Mouse (Mus musculus): ENCODE data around the gene Tssk1. TPM values are rescaled to one million over a fixed set of nuclear protein-coding genes. Genes with fewer than 3 reads are reported as not detected.

The Tssk1 gene
- polyA plus RNA-seq, 1 experiment from 2014 or later: 0.06 TPM

DNA sequence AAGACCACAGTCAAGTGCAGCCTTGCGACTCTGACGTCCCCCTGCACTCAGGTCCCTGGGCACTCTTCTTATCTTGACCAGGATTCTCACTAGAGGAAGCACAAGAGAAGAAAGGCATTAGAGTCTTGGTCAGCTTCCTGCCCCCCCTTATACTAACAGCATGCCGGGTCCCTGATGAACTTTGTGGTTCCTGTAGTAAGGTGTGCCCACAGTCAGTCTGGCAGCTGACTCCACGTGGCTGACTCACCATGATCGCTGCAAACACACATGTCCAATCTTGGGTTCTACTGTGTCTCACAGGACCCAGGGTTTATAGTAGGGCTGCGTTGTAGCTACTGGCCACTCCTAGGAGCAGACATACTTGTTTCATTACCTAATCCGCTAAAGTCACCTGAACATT is 44.2 kb downstream of the Tssk1 start:
- Histone ChIP-seq H3K4me1 (replicated peaks; ENCODE audit: control insufficient read depth, insufficient read depth) (no peaks in the 10 kb centered on the region), H3K27me3 (ENCODE audit: control insufficient read depth, insufficient read depth, low read length) (no peaks in the 10 kb centered on the region), H3K36me3 (ENCODE audit: control insufficient read depth, insufficient read depth, low read length) (no peaks in the 10 kb centered on the region), H3K27ac (replicated peaks) (peak overlapping the region; percentile 83), H3K9ac (ENCODE audit: low read length) (no peak overlapping the region; the same call in 1 of the 2 replicates), H3K4me2 (replicated peaks; ENCODE audit: low read depth) (no peak overlapping the region), H3K9me3 (ENCODE audit: control insufficient read depth, low read length) (no peaks in the 10 kb centered on the region), H3K4me3 (ENCODE audit: low read depth, low read length) (no peak overlapping the region)
- DNase-seq (ENCODE audit: low spot score) (peak; percentile 79), ATAC-seq (ENCODE audit: low FRiP score, low TSS enrichment) (peak; percentile 87)
- 47% methylated on average over 7 of the region's 7 CpGs for WGBS
- TF ChIP-seq CTCF (IDR thresholded peaks at IDR 0.05; ENCODE audit: low read depth) (no peak), EP300 (optimal IDR thresholded peaks at IDR 0.05) (no peak)

DNA sequence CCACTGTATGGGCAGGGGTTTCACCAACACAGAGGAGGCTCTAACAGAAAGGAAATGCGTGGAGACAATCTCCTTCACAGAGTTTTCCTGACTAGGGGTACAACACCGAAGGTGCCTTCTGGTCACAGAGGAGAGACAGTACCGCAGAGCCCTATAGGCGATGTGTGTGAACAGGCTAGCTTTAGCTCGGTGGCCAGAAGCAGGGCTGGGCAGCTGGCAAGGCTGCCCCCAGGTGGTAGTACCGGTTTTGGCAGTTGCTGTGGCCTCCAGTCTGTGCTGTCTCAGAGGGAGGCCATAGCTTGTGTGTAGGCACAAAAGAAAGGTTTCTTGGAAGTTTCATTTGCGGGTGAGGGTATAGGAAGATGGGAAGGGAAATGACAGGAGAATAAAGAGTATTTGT is 44.8 kb downstream of the Tssk1 start:
- 0 out of 2 replicates have a peak overlapping the region, but pooled peaks have one; percentile 13 for H3K9ac ChIP-seq (ENCODE audit: low read length)
- no peak for TF ChIP-seq EP300 (optimal IDR thresholded peaks at IDR 0.05)
- TF ChIP-seq CTCF (IDR thresholded peaks at IDR 0.05; ENCODE audit: low read depth): peak; percentile 85
- no peaks in the 10 kb centered on the region for H3K27me3 ChIP-seq (ENCODE audit: control insufficient read depth, insufficient read depth, low read length)
- peak; percentile 91 for ATAC-seq (ENCODE audit: low FRiP score, low TSS enrichment)
- H3K4me1 ChIP-seq (replicated peaks; ENCODE audit: control insufficient read depth, insufficient read depth): no peaks in the 10 kb centered on the region
- no peak overlapping the region for H3K4me3 ChIP-seq (ENCODE audit: low read depth, low read length)
- H3K27ac ChIP-seq (replicated peaks): peak overlapping the region; percentile 83
- DNase-seq (ENCODE audit: low spot score): peak; percentile 91
- H3K4me2 ChIP-seq (replicated peaks; ENCODE audit: low read depth): peak overlapping the region; percentile 27; the same call in 1 of the 2 replicates
- no peaks in the 10 kb centered on the region for H3K9me3 ChIP-seq (ENCODE audit: control insufficient read depth, low read length)
- WGBS: 7% methylated on average over 7 of the region's 7 CpGs
- H3K36me3 ChIP-seq (ENCODE audit: control insufficient read depth, insufficient read depth, low read length): no peaks in the 10 kb centered on the region

DNA sequence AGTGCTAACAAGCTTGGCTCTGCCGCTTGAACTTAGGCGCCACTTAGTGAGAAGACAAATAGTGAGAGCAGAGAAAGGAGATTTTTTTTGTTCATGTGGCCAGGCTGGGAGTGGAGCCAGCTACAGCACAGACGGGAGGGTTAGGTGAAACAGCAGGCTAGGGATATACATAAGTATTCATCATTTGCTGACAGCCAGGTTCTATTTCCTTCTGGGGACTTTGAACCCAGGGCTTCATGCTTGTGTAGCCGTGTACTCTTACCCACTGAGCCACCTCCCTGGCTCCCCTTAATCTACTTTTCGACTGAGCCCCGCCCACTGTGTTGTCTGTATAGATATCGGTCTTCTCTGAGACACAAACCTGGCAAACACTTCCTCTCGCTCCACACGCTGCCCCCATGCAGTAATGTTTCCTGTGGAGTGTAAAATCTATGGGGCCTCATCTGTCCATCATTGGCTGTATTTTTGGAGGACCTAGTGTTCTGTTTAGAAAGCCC is 45.3 kb downstream of the Tssk1 start:
- Histone ChIP-seq H3K27me3 (ENCODE audit: control insufficient read depth, insufficient read depth, low read length) (no peaks in the 10 kb centered on the region), H3K4me2 (replicated peaks; ENCODE audit: low read depth) (peak overlapping the region; percentile 27; the same call in 1 of the 2 replicates), H3K27ac (replicated peaks) (peak overlapping the region; percentile 83), H3K36me3 (ENCODE audit: control insufficient read depth, insufficient read depth, low read length) (no peaks in the 10 kb centered on the region), H3K9ac (ENCODE audit: low read length) (no peak overlapping the region), H3K9me3 (ENCODE audit: control insufficient read depth, low read length) (no peaks in the 10 kb centered on the region), H3K4me1 (replicated peaks; ENCODE audit: control insufficient read depth, insufficient read depth) (no peaks in the 10 kb centered on the region), H3K4me3 (ENCODE audit: low read depth, low read length) (no peak overlapping the region)
- ATAC-seq (ENCODE audit: low FRiP score, low TSS enrichment): peak; percentile 87
- TF ChIP-seq EP300 (optimal IDR thresholded peaks at IDR 0.05) (no peak), CTCF (IDR thresholded peaks at IDR 0.05; ENCODE audit: low read depth) (no peak)
- DNase-seq (ENCODE audit: low spot score): peak; percentile 74
- WGBS: 21% methylated on average over 9 of the region's 9 CpGs

DNA sequence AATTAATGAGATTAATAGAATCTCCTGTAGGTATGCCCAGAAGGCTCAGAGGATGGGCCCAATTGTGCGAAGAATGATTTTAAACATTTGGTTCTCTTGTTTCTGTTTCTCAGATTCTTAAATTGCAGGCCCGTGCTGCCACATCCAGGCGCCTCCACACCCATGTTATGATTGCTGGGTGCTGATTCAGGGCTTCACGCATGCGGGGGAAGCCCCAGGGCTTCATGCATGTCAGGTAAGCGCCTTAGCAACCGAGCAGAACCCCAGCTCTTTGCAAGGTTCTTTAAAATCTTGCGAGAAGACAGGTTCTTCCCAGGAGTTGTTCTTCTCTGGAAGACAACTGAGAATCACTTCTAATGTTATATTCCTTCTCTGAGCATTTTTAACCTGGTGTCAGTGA is 49.4 kb downstream of the Tssk1 start:
- Histone ChIP-seq H3K4me2 (replicated peaks; ENCODE audit: low read depth) (no peak overlapping the region), H3K36me3 (ENCODE audit: control insufficient read depth, insufficient read depth, low read length) (no peaks in the 10 kb centered on the region), H3K4me3 (ENCODE audit: low read depth, low read length) (no peak overlapping the region), H3K9me3 (ENCODE audit: control insufficient read depth, low read length) (no peaks in the 10 kb centered on the region), H3K27me3 (ENCODE audit: control insufficient read depth, insufficient read depth, low read length) (no peaks in the 10 kb centered on the region), H3K27ac (replicated peaks) (no peak overlapping the region), H3K9ac (ENCODE audit: low read length) (no peak overlapping the region), H3K4me1 (replicated peaks; ENCODE audit: control insufficient read depth, insufficient read depth) (no peaks in the 10 kb centered on the region)
- 59% methylated on average over 8 of the region's 8 CpGs for WGBS
- TF ChIP-seq EP300 (optimal IDR thresholded peaks at IDR 0.05) (no peak), CTCF (IDR thresholded peaks at IDR 0.05; ENCODE audit: low read depth) (no peak)
- DNase-seq (ENCODE audit: low spot score): no peak
- no peak for ATAC-seq (ENCODE audit: low FRiP score, low TSS enrichment)

DNA sequence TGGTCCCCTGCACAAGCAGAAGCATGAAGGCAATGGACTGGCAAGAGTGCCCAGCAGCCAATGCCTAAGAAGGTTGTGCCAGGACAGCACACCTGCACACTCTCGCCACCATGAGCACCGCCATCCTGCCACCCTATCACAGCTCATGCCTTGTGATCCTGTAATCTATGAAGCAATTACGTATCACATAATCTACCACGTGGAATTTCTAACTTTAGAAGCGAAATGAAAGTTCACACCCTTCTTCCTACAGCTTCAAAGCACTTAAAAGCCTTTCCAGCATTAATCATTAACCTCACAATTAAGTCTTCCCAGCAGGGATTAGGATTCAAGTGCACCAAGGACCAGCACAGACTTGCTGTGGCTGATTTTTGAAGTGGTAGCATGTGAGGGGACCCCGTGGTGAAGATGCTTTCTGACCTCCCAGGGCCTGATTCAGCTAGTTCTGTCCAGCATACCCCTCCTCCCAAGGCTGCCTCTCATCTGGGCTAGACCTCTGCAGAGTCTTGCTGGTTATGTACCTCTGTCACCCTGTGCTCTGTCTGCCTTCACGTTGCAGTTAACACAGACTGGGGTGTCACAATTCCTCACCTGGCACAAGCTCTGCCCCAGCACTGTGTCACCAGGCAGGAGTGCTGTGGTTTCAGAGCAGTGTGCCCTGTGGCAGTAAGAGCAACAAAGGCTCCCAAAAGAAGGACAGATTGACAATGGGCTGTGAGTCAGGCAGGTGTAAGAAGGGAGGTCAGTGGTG is 51.2 kb downstream of the Tssk1 start:
- Histone ChIP-seq H3K4me3 (ENCODE audit: low read depth, low read length) (no peak overlapping the region), H3K27me3 (ENCODE audit: control insufficient read depth, insufficient read depth, low read length) (no peaks in the 10 kb centered on the region), H3K9me3 (ENCODE audit: control insufficient read depth, low read length) (no peaks in the 10 kb centered on the region), H3K9ac (ENCODE audit: low read length) (no peak overlapping the region), H3K4me1 (replicated peaks; ENCODE audit: control insufficient read depth, insufficient read depth) (no peaks in the 10 kb centered on the region), H3K4me2 (replicated peaks; ENCODE audit: low read depth) (no peak overlapping the region), H3K27ac (replicated peaks) (no peak overlapping the region; the same call in 1 of the 2 replicates), H3K36me3 (ENCODE audit: control insufficient read depth, insufficient read depth, low read length) (no peaks in the 10 kb centered on the region)
- TF ChIP-seq CTCF (IDR thresholded peaks at IDR 0.05; ENCODE audit: low read depth): no peak
- TF ChIP-seq EP300 (optimal IDR thresholded peaks at IDR 0.05): no peak
- 32% methylated on average over 7 of the region's 7 CpGs for WGBS
- ATAC-seq (ENCODE audit: low FRiP score, low TSS enrichment): peak; percentile 65
- DNase-seq (ENCODE audit: low spot score): peak; percentile 18

Other genes starting within 250 kb of the Tssk1 start
- 4.8 and 4.9 TPM in 2 replicates for gene Ccdc74a, start 247.8 kb upstream of the Tssk1 start, polyA plus RNA-seq (2015; fragmentation: Nextera tagmentation; extraction: Ambion mirVana)
- 19.4 and 22.7 TPM in 2 replicates for gene Med15, start 161.3 kb upstream of the Tssk1 start, polyA plus RNA-seq (2015; fragmentation: Nextera tagmentation; extraction: Ambion mirVana)
- 32.0 and 34.0 TPM in 2 replicates for gene Klhl22, start 134.6 kb upstream of the Tssk1 start, polyA plus RNA-seq (2015; fragmentation: Nextera tagmentation; extraction: Ambion mirVana)
- gene Scarf2, start 96.9 kb upstream of the Tssk1 start, polyA plus RNA-seq (2015; fragmentation: Nextera tagmentation; extraction: Ambion mirVana): 7.8 and 10.7 TPM in 2 replicates
- gene B830017H08Rik, start 61.1 kb upstream of the Tssk1 start, polyA plus RNA-seq (2015; fragmentation: Nextera tagmentation; extraction: Ambion mirVana): not detected in 2 replicates
- 0.63 and 1.3 TPM in 2 replicates for gene Car15, start 55.9 kb upstream of the Tssk1 start, polyA plus RNA-seq (2015; fragmentation: Nextera tagmentation; extraction: Ambion mirVana)
- gene Gm20518, start 2.6 kb upstream of the Tssk1 start, polyA plus RNA-seq (2015; fragmentation: Nextera tagmentation; extraction: Ambion mirVana): 0.07 TPM in 1 of 2 replicates, not detected in the other
- gene Dgcr2, start 4.3 kb downstream of the Tssk1 start, polyA plus RNA-seq (2015; fragmentation: Nextera tagmentation; extraction: Ambion mirVana): 38.8 and 40.7 TPM in 2 replicates
- gene Tssk2, start 4.4 kb downstream of the Tssk1 start, polyA plus RNA-seq (2015; fragmentation: Nextera tagmentation; extraction: Ambion mirVana): 0.07 TPM in 1 of 2 replicates, not detected in the other
- gene Ess2, start 17.1 kb downstream of the Tssk1 start, polyA plus RNA-seq (2015; fragmentation: Nextera tagmentation; extraction: Ambion mirVana): 15.6 and 17.0 TPM in 2 replicates
- 0.21 and 0.23 TPM in 2 replicates for gene Gsc2, start 20.8 kb downstream of the Tssk1 start, polyA plus RNA-seq (2015; fragmentation: Nextera tagmentation; extraction: Ambion mirVana)
- gene Slc25a1, start 34.0 kb downstream of the Tssk1 start, polyA plus RNA-seq (2015; fragmentation: Nextera tagmentation; extraction: Ambion mirVana): 219 and 245 TPM in 2 replicates
- gene Vpreb2, start 86.2 kb downstream of the Tssk1 start, polyA plus RNA-seq (2015; fragmentation: Nextera tagmentation; extraction: Ambion mirVana): not detected in 2 replicates
- 82.8 and 85.8 TPM in 2 replicates for gene Dgcr6, start 158.6 kb downstream of the Tssk1 start, polyA plus RNA-seq (2015; fragmentation: Nextera tagmentation; extraction: Ambion mirVana)
- 9.3 and 10.7 TPM in 2 replicates for gene Prodh, start 196.0 kb downstream of the Tssk1 start, polyA plus RNA-seq (2015; fragmentation: Nextera tagmentation; extraction: Ambion mirVana)
- 1.1 TPM in 2 replicates for gene Rtn4r, start 233.4 kb downstream of the Tssk1 start, polyA plus RNA-seq (2015; fragmentation: Nextera tagmentation; extraction: Ambion mirVana)